ENCODE assay signal across 7 mouse cellular contexts in the genomic region with DNA sequence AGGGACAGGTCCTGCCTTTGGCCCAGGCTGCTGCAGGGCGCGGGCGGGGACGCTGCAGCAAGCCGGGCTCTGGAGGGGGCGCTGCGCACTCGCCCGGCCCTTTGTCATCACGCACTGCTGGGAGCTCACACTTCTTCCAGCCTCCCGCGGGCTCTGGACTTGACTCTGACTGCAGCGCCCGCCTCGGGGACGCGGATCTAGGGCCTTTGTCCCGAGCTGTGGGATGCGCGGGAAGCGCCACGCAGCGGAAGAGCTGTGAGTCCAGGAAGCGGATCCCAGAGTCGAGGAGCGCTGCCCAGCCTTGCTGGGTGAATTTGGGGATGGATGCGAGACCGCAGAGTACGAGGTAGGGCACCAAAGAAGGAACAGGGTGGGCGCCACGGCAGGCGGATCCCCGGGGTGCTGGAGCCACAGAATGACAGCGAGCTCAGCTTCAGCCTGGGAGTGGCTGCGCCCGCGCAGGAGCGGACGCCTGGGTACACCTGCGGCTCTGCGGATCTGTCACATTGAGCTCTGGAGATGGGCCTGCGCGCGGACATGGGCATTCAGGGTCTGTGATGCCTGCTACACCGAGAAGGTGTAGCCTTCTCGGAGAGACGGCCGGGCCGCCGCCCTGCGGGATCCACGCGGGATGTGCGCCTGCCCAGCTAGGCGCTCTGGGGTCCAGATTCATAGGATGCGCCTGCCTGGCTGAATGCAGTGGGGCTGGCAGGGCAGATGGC. TPM values are rescaled to one million over a fixed set of nuclear protein-coding genes. Genes with fewer than 3 reads are reported as not detected.
DNase-seq lines count a peak whose midpoint lies in the region; TF ChIP-seq lines count a peak whose summit lies in the region.

Gene Add2, plus strand, starts transcription at position 81 of the 722 bp plus-strand sequence.

- H3K27me3 ChIP-seq in E14TG2a.4 (ENCODE audit: insufficient read depth, low read length) = peaks cover 61% of the 10 kb centered on the region

- H3K9me3 ChIP-seq in E14TG2a.4 (ENCODE audit: low read length) = peaks cover 6% of the 10 kb centered on the region; the same call in 1 of the 2 replicates
- H3K9me3 ChIP-seq in ES-E14 (ENCODE audit: control insufficient read depth, insufficient read depth, low read depth, low read length) = no peaks in the 10 kb centered on the region

- H3K27ac ChIP-seq in ES-E14 (ENCODE audit: insufficient read depth, low read depth, low read length, poor library complexity, severe bottlenecking) = no peak within 1 kb of the TSS

- H3K36me3 ChIP-seq in E14TG2a.4 (ENCODE audit: insufficient read depth, low read length) (no peaks in the 10 kb centered on the region), ES-E14 (ENCODE audit: control insufficient read depth, insufficient read depth, low read length, poor library complexity, severe bottlenecking) (no peaks in the 10 kb centered on the region)

- in situ Hi-C loops in ES-E14 (cut with MboI; ENCODE audit: low sequenced_read_pairs in 2 of 2, unreplicated experiment in 2 of 2) = no loop called here

- H3K4me1 ChIP-seq in E14TG2a.4 (replicated peaks; ENCODE audit: low read depth, low read length) = no peaks in the 10 kb centered on the region; the same call in 1 of the 2 replicates
- H3K4me1 ChIP-seq in ES-E14 (ENCODE audit: control insufficient read depth in 2 of 2, insufficient read depth in 2 of 2, low read length in 2 of 2, poor library complexity in 1 of 2) = no peaks in the 10 kb centered on the region

- TF ChIP-seq CTCF in E14TG2a.4 (conservative IDR thresholded peaks at IDR 0.05; ENCODE audit: low read length) = no peak

- intact Hi-C loops in heart, postnatal 14 days (cut with DNase I) = no loop called here
- intact Hi-C loops in left cerebral cortex, postnatal 25 days (cut with DNase I) = loop anchor here (2.0 to 5.0 kb wide), 2 partner anchors 58 to 339 kb away; partner anchors contain the start of gene Fam136a

- DNase-seq in ES-E14 (ENCODE audit: low read depth, low spot score) = no peak
- peak; percentile 65 for DNase-seq in embryo, embryonic 9.5 days (ENCODE audit: extremely low spot score)
- peak; percentile 6 to 31 for DNase-seq in heart, postnatal 14 days
- DNase-seq in left cerebral cortex, postnatal 25 days (ENCODE audit: low spot score in 2 of 2) = peak; percentile 68 to 76
- DNase-seq in neural tube, embryonic 10.5 days (ENCODE audit: extremely low spot score, low spot score) = peak; percentile 78
- DNase-seq in thymus, postnatal 10 days (ENCODE audit: low spot score in 2 of 2) = no peak

- H3K9ac ChIP-seq in ES-E14 (ENCODE audit: insufficient read depth, low read depth, low read length, poor library complexity, severe bottlenecking) = peak within 1 kb of the TSS; percentile 48

- H3K4me3 ChIP-seq in E14TG2a.4 (replicated peaks; ENCODE audit: low read length) (peak within 1 kb of the TSS; percentile 80), ES-E14 (ENCODE audit: insufficient read depth in 1 of 2, low read depth in 1 of 2, low read length in 2 of 2, poor library complexity in 1 of 2, severe bottlenecking in 1 of 2) (peak within 1 kb of the TSS; percentile 71 to 78)

TF ChIP-seq in ES-E14, 5 proteins besides CTCF, POLR2A, EP300 and RAD21:
- TF ChIP-seq ZNF384 (IDR thresholded peaks at IDR 0.05; ENCODE audit: low read depth, low read length) (no peak), HCFC1 (IDR thresholded peaks at IDR 0.05; ENCODE audit: borderline replicate concordance, insufficient read depth, low read length) (no peak), ZC3H11A (IDR thresholded peaks at IDR 0.05; ENCODE audit: borderline replicate concordance, low read depth, low read length) (no peak), MAFK (IDR thresholded peaks at IDR 0.05; ENCODE audit: insufficient read depth, low read depth, low read length) (no peak), CHD2 (IDR thresholded peaks at IDR 0.05; ENCODE audit: low read depth, low read length) (no peak)
TF ChIP-seq in ES-E14: peak in this region for 0.

RNA-seq across cellular contexts. Expression of gene Add2, which starts in this region (rescaled TPM):
- 0.74 and 2.5 TPM in 2 replicates for total RNA-seq in ES-E14 (2012; rRNA removed)
- 1 to 10 TPM in 1 of 2 experiments, under 1 TPM in 1; 0.68 to 1.0 TPM for total RNA-seq in heart, postnatal 14 days (2021)
- total RNA-seq in left cerebral cortex, postnatal 25 days (2021) = 100 to 1,000 TPM; 232 to 242 TPM

Comparison
In these comparisons a context has a peak if more than half of its experiments do, and no peak if none do; other contexts are left out.
1. RNA of gene Add2 (total RNA-seq): 232 to 242 TPM in left cerebral cortex, postnatal 25 days; 0.74 to 2.5 TPM in ES-E14 and 0.68 to 1.0 TPM in heart, postnatal 14 days; every median in the first group is over 10 times any median in the second.
2. DNase-seq: peak in embryo, embryonic 9.5 days (single experiment), heart, postnatal 14 days (2 of 2), left cerebral cortex, postnatal 25 days (2 of 2) and neural tube, embryonic 10.5 days (single experiment); none in ES-E14 (single experiment) and thymus, postnatal 10 days (0 of 2).